Mouse (Mus musculus) kidney, adult 11 months (tissue): ENCODE results near the gene Cd209g.
"Not testable (repeated sequence)": the region's sequence is repeated elsewhere in the genome, so short reads cannot be mapped to it uniquely, and the experiment has no call there.

Source experiments
- DNase-seq: peaks from one replicate; pipeline ENCODE4 v3.0.0; 2022

Cd209g gene

DNA sequence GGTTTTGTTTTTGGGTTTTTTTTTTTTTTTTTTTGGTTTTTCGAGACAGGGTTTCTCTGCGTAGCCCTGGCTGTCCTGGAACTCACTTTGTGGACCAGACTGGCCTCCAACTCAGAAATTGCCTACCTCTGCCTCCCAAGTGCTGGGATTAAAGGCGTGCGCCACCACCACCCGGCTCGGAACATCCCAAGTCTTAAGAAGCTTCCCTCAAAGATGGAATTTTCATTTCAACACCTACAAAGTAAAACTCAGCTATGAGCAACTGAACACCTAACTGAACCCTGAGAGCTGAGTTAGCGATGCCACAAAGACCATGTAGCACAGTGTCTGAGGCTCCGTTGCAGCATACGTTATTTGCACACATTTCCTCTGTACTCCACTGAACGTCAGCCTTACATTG, at the start of gene Cd209g:
Cd209g (plus strand) TSS at position 301 of the 400 bp plus-strand sequence.
- DNase-seq, result no peak

DNA sequence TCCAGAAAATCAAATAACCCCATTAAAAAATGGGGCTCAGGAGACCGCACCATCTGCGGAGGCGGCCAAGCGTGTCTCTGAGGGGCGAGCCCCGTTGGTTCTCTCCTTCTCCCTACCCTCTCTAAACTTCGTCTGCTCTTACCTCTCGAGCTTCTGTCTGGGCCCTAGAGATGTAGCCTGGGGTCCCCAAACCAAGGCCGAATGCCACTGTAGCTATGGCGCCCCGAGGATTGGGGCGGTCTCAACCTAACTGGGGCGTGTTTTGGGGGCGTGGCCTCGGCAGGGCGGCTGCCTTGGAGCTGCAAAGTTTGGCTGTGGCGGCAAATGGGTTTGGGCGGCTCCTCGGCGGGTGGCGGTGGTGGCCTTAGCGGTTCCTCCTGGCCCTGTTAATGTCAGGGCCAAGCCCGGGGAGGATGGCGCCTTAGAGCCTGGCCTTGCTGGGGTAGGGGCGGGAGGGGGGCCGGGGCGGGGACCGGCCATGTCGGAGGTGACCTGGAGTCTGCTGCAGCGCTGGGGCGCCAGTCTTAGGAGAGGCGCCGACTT, 46.6 kb upstream of the Cd209g start:
- DNase-seq, result not testable (repeated sequence)

DNA sequence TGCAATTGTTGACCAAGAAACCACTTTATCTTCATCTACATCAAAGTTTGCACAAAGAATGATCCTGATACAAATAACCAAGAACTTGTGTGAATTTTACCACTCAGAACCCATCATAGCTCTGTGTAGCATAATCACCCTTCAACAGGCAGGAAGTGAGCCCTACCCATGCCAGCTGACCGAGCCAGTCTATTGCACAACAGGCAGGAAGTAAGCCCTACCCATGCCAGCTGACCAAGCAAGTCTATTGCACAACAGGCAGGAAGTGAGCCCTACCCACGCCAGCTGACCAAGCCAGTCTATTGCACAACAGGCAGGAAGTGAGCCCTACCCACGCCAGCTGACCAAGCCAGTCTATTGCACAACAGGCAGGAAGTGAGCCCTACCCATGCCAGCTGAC, 45.4 kb upstream of the Cd209g start:
- DNase-seq, result not testable (repeated sequence)

DNA sequence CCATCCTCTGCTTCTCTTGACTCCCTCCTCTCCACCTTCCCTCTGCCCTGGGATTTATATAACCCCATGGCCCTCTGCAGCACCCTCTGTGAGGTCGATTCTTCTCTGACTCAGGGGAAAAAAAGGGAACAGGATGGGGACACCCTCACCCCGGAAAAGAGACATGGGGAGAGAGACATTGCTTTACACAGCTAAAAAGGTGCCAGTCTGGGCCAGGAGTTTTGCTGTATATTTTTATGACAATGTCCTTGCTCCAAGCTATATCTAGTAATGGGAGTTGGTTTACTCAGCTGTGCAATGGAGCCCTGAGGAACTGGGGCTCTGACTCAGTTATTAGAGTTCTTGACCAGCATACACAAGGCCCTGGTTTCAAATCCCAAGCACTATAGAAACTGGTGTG, 28.2 kb upstream of the Cd209g start, which contains the start of gene Cd209f:
Cd209f (minus strand) TSS at position 101 of the 400 bp plus-strand sequence.
- not testable (repeated sequence) for DNase-seq

DNA sequence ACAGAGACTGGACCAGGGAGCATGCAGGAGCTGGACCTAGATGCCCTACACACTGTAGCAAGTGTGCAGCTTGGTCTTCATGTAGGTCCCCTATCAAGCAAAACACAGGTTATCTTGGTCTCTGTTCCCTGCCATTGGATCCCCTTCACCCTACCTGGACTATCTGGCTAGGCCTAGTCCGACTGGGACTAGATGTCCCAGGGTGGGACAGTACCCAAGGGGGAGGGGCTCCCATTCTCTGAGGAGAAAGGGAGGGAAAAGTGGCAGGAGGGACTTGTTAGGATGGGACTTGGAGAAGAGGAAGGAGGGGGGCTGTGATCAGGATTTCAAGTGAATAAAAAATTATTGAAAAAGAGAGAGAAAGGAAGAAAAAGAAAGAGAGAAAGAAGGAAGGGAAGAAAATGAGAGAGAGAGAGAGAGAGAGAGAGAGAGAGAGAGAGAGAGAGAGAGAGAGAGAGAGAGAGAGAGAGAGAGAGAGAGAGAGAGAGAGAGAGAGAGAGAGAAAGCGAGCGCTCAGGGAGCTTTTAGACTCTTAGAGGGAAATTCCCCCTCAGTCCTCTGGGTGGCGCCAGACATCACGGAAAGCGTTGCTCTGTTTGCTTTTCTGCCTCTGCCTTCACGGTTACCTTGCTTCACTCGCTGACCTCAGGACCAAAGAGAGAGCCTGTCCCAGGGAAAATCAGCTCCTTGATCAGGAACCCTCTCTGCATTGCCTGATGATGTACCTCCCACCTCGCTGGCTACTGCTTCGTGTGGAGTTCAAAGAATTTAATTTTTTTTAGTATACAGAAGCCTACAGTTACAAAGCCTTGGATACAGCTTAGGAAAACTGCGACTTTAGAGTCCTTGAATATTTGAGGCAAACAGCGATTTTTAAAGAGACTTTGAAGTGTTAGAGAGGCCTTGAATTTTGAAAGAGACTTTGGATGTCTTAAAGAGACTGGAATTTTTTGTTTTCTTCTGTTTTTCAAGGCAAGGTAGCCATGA, 6.1 kb downstream of the Cd209g start:
- peak; percentile 48 for DNase-seq

DNA sequence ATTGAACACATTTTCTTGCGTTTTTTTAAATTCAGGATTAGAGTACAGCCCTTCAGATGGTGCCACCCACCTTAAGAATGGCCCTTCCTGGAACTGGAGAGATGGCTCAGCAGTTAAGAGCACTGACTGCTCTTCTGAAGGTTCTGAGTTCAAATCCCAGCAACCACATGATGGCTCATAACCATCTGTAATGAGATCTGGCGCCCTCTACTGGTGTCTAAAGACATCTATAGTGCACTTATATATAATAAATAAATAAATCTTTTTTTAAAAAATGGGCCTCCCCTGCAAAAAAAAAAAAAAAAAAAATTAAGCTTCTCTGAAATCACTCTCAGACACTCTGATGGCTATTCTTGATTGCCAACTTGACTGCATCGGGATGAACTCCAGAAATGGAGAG, 7.8 kb downstream of the Cd209g start:
- no peak for DNase-seq

DNA sequence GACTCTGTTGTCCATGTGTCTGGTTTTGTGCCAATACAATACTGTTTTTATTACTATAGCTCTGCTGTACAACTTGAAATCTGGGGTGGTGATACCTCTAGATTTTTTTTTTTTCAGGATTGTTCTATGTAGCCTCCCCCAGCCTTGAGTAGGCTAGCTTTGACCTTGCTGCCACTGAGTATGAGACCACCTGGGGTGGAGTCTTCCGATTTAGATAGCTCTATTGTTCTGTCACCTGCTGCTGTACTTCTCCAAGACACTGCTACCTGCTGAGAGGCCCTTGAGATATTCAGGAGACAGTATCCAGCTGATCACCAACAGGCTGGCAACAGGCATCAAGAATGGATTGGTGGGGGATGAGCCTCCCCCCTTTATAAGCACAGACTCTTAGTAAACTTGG, 13.4 kb downstream of the Cd209g start:
- DNase-seq, result no peak

DNA sequence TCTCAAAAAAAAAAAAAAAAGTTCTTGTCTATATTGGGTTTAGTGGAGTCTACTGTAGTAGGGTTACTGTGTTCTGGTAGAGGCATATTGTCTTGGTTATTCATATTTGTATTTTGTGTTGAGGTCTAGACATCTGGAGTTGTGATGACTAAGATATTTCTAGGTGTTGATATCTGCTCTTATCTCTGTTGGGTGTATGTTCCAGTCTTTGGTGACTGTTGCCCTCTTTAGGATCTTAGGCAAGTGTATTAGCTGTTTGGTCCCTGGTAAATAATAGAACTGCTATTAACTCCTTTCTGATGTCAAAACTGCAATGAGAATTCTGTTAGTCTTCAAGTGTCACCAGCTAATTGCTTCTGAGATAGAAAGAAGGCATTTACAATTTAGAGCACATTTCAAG, 21.0 kb downstream of the Cd209g start:
- DNase-seq, result no peak

DNA sequence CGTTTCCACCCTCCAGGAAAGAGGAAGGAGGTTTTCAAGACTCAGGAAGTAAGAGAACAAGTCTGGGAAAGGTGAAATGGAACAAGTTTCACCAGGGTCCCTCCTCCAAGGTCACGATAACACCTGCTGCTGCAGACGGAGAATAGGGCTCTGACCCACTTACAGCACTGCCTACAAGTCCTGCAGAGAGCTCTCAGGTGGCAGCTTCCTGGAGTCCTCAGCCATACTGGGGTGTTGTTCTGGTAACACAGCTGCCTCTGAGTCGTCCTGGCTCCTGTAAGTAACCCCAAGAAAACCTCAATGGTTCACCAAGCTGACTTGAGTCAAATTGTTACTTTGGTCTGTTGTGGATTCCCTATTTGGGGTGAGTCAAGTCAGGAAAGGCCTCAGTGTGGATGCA, 28.9 kb downstream of the Cd209g start:
- no peak for DNase-seq

DNA sequence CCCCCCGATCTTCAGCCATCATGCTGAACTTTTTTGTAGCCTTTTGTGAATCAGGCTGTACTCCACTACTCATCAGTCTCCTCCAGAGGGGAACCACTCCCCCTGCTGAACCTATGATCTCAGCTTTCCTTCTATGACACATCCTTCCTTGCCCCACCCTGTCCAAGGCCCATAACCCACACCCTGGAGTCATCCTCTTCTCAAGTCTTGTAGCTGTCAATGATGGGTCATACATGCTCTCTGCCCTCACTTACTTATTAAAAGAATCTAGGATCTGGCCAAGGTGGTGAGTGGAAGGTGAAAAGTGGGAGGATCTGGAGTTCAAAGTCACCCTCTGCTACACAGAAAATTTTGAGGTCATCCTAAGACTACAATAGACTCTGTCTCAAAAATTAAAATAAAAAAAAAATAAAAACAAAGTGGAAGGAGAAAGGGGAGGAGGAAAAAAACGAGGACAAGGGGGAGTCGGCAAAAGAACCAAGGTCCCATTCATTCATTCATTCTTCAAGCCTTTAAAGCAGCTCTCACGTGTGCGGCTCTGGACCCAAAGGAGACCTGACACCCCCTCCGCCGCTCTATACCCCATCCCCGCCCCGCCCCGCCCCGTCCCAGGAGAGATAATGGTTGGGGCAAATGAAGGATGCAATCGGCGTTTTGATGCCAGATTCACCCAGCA, 31.4 kb downstream of the Cd209g start:
- DNase-seq, result peak; percentile 22

DNA sequence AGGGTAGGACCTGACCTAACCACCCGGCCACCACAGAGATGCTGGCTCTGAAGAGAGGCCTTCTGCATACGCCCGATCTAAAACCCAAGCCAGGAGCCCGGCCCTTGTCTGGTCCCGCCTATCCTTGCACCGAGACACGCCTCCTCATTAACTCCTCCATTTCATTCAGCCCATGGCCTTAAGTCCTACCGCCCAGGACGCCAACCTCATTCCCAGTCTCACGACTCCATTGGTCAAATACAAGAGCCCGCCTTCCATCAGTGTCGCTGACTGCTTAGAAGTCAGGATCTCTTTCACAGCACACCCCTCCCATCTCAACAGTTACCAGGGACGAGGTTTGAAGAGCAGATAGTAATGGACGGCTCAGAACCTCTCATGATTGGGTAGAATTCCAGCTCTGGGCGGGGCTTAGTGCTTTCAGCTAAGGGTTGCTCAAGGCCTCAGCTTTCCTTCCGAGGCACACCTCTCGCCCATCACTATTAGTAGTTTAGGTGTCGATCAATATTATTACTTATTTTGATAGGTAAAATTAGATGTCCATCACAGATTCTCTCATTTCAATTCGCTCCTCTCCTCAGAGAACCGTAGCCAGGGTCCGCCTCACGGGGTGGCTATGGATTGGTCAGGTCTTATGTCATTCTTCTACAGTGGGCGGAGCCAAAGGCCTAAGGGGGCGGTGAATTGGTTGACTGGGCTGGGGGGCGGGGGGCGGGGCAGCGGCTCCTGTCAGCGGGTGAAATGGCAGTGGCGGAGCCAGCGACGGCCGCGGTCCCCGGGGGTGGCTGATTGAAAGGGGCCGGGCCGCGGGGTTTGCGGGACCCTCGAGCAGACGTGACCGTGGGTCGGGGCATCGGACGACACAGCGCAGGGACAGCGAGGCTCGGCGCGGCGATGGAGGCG, 32.2 kb downstream of the Cd209g start, which contains the start of gene Evi5l:
Evi5l (plus strand) TSS at position 716 of the 900 bp plus-strand sequence.
- peak; percentile 100 for DNase-seq

DNA sequence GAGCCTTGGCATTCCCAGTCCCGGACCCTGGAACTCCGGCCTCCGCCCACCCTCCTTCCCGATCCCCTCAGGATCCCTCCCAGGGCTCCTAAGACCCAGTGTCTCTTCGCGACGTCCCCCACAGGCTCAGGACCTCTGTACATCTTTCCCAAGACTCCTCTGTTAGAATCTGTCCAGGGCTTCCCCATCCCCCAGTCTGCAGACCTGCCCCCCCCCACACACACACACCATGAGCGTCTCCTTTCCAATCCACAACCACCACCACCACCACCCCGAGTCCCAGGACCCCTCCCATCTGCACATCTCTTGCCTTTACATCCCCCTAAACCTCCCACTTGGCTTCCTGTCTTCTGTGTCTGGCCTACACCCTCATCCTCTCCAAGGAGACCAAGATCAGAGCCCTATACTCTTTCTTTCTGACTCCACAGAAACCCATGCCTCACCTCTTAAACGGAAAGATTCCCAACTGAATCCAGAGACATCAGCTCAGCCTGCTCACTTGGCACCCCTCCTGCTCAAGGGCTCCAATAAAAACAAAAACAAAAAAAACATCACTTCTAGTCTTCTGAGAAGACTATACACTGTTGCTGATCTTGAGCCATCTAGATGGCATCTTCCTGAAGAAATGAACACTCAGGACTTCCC, 33.1 kb downstream of the Cd209g start:
- no peak for DNase-seq

DNA sequence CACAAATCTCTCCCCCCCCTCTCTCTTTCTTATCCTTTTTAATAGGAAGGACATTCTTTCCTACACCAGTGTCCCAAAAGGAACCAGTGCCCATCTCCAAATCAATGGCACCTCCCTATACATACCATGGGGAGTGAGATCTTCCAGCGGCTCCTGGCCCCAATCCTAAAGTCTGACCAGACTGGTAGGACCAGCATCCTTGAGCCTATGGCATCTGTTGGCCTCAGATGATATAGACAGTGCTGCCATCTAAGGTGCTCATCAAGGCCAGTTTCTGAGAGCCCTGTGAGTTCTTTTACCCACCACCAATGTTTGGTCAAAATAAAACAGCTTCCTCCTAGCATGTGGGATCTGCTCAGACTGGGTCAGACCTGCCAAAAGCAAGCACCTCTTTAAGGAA, 34.0 kb downstream of the Cd209g start:
- no peak for DNase-seq

DNA sequence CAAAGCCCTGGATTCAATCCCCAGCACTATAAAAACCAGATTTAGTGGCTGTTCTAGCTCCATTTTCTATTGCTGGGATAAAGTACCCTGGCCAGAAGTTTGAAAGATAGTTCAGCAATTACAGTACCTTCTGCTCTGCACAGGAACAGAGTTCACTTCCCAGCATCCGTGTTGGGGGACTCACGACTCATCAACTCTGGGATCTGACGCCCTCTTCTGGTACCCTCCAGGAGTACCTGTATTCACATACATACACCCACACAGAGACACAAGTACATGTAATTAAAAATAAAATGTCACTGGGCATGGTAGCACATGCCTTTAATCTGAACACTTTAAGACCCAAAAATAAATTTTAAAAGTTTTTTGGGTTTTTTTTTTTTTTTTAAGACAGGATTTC, 38.6 kb downstream of the Cd209g start:
- DNase-seq, result no peak

DNA sequence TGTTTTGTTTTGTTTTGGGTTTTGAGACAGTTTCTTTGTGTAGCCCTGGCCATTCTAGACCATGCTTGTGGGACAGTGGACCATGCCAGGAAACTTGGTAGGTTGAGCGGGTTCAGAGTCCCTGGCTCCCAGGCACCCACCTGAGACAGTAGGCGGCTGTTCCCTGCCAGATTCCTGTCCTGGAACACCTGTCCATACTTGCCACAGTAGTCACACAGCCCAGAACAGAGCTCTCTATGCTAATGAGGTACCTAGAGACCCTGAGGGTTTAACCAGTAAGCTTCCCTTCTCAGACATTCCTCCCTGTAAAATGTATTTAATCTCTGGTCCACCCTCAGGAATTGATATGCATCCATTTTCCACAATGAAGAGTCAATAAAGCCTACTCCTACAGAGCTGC, 40.1 kb downstream of the Cd209g start:
- DNase-seq, result no peak

DNA sequence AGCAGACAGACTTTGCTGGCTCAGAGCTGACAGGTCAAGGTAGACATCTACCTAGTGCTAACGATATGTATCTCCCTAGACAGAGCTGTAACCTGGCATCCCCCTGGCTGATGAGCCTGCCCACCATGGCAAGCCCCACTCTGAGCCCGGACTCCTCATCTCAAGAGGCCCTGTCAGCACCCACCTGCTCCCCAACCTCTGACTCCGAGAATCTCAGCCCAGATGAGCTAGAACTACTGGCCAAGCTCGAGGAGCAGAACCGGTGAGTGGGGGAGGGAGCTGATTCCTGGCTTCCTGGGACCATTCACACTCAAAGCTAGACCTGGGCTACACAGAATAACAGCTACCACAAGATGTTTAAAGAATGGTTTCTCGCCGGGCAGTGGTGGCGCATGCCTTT, 49.5 kb downstream of the Cd209g start:
- DNase-seq, result no peak

DNA sequence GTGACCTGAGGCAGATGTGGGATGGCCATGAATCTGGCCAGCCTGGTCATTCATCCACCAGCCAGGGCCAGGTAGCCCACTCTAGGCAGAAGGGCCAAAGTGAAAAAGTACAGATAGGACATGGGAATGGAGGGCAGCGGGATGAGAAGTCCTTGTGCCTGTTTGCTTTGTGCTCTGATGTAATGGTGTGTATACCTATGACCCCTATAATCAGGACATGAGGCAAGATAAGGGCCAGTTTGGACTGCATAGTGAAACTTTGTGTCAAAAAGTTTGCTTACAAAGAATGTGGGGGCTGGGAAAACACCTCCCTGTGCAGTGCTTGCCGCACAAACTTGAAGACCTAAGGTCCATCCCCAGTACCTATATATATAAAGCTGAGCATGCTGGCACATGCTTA, 52.3 kb downstream of the Cd209g start:
- DNase-seq, result no peak
